Mouse (Mus musculus): ENCODE results near the gene Golt1b. TPM values are rescaled to one million over a fixed set of nuclear protein-coding genes. Genes with fewer than 3 reads are reported as not detected.
A peak's percentile ranks its signal among the peaks of the same experiment; 100 is the strongest.

Gene Golt1b
- polyA plus RNA-seq, 1 experiment from 2014 or later, result 117 TPM

DNA sequence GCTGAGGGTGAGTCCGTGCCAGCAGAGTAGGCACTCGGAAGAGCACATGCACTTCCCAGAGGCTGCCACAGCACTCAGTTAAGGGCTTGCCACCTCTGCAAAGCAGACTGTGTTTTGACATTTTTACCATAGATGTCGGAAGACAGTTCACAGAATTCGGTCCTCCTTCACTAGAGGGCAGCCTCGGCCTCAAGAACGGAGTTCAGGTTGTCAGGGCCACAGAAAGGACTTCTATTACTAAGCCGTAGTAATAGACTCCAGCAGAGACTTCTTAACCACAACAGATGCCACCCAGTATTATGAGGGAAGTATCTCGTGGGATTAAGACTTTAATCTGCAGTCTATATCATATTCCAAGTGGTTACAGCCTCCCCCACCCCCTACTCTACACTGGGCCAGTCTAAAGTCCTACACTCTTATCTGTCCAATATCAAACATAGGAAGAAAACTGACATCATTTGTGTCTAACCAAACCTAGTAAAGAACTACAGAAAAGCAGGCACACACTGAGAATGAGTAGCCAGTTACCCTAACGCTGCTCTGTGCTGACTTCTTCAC is 23.9 kb upstream of the Golt1b start:
- Histone ChIP-seq H3K27me3 (no peaks in the 10 kb centered on the region), H3K4me1 (no peaks in the 10 kb centered on the region), H3K4me3 (no peak overlapping the region), H3K9me3 (no peaks in the 10 kb centered on the region), H3K27ac (no peak overlapping the region), H3K9ac (no peak overlapping the region), H3K4me2 (replicated peaks) (no peak overlapping the region), H3K36me3 (peaks cover 63% of the 10 kb centered on the region)
- ATAC-seq (ENCODE audit: insufficient number of reproducible peaks, insufficient read depth, low FRiP score, low TSS enrichment), result no peak
- 69% methylated on average over 9 of the region's 9 CpGs for WGBS

DNA sequence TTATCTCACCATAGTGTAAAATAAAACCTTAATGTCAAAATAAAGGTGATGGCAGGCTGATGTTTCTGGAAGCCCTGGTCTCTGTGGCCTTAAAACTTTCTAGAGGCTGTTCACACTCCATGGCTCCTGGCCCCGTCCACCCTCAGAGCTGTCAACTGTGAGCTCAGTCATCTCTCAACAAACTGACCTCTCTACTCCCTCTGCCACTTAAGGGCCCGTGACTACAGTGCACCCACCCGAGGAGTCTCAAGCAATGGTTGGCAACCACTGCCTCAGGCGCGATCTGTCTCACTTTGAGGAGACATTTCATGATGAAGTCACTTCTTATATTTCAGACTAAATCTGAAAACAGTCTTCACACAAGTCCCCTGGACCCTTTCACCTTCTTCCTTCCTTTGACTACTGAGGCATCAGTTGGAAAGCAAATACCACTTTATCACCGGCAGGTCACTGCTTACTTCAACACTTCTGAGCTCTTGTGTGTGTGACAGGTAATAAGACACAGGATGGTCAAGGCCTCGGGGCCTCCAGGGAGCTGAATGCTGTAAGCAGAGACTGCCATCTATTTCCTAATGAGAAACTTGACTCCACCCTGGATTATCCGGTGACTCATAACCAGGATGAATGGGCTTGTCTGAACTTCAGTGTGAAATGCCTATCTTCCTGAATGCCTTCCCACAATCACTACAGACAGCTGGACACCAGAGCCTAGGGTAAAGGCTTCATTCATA is 21.1 kb upstream of the Golt1b start:
- peaks cover 46% of the 10 kb centered on the region for H3K36me3 ChIP-seq

DNA sequence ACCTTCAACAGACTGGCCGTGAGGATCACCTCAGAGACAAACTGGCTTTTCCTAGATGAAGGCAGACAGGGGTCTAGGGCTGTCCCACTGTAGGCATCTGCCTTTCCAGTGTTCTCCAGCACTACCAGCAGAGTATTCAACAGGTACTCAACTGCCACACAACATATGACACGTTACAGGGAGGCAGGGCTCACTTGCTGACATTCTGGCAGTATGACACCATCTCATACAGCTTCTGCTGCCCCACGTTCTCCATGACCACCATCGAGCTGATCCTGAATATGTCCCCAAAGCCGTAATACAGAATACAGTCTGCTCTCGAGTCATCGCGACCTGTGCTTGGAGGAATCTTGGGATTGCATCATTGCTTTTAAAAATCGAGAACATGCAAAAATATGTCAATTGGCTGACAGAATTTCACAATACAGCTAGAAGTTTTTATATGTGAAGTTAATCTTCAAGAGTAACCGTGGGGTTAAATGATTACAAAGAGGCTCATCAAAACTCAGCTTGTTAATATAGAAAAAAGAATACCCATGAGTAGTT is 20.5 kb upstream of the Golt1b start:
- no peak for ATAC-seq (ENCODE audit: insufficient number of reproducible peaks, insufficient read depth, low FRiP score, low TSS enrichment)
- Histone ChIP-seq H3K9ac (no peak overlapping the region), H3K27ac (no peak overlapping the region), H3K9me3 (no peaks in the 10 kb centered on the region), H3K27me3 (no peaks in the 10 kb centered on the region), H3K4me2 (replicated peaks) (no peak overlapping the region), H3K4me1 (no peaks in the 10 kb centered on the region), H3K36me3 (peaks cover 46% of the 10 kb centered on the region), H3K4me3 (no peak overlapping the region)
- 89% methylated on average over 10 of the region's 10 CpGs for WGBS

More for the DNA sequence above, 21.1 kb upstream of the Golt1b start:
- no peak for ATAC-seq (ENCODE audit: insufficient number of reproducible peaks, insufficient read depth, low FRiP score, low TSS enrichment)
- Histone ChIP-seq H3K9ac (no peak overlapping the region), H3K27me3 (no peaks in the 10 kb centered on the region), H3K4me3 (no peak overlapping the region), H3K4me1 (no peaks in the 10 kb centered on the region), H3K27ac (no peak overlapping the region), H3K9me3 (no peaks in the 10 kb centered on the region), H3K4me2 (replicated peaks) (no peak overlapping the region)
- WGBS, result 86% methylated on average over 8 of the region's 8 CpGs

DNA sequence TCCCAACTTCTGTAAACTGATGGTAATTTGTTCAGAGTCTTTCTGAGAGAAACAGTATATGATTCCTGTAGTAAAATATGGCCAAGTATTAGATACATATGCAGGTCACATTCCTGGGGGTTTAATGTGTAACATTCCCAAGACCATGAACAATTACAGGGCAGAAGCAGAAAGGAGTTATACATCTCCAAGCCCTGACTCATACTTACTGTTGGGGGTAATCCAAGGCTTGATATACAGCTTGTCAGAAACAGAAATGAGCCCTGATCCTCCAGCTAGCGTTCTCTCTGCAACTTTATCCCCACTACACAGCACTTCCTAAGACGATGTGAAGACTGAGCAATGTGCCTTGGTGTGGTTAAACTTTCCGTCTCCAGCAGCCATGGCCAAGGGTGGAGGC is 19.5 kb upstream of the Golt1b start:
- Histone ChIP-seq H3K4me1 (no peaks in the 10 kb centered on the region), H3K9ac (no peak overlapping the region), H3K4me3 (no peak overlapping the region), H3K36me3 (peaks cover 43% of the 10 kb centered on the region), H3K9me3 (no peaks in the 10 kb centered on the region), H3K27me3 (no peaks in the 10 kb centered on the region), H3K4me2 (replicated peaks) (no peak overlapping the region), H3K27ac (no peak overlapping the region)
- no peak for ATAC-seq (ENCODE audit: insufficient number of reproducible peaks, insufficient read depth, low FRiP score, low TSS enrichment)
- WGBS, result 85% methylated on average over 3 of the region's 3 CpGs

- Histone ChIP-seq H3K4me1 (no peaks in the 10 kb centered on the region), H3K9ac (no peak overlapping the region), H3K4me3 (no peak overlapping the region), H3K36me3 (peaks cover 40% of the 10 kb centered on the region), H3K27me3 (no peaks in the 10 kb centered on the region), H3K9me3 (no peaks in the 10 kb centered on the region), H3K27ac (no peak overlapping the region), H3K4me2 (replicated peaks) (no peak overlapping the region)
- no peak for ATAC-seq (ENCODE audit: insufficient number of reproducible peaks, insufficient read depth, low FRiP score, low TSS enrichment)
- WGBS, result 80% methylated on average over 3 of the region's 3 CpGs
Observed at GRCm38 (mm10) chr6:142369568-142369967, 17.5 kb upstream of the Golt1b start.

DNA sequence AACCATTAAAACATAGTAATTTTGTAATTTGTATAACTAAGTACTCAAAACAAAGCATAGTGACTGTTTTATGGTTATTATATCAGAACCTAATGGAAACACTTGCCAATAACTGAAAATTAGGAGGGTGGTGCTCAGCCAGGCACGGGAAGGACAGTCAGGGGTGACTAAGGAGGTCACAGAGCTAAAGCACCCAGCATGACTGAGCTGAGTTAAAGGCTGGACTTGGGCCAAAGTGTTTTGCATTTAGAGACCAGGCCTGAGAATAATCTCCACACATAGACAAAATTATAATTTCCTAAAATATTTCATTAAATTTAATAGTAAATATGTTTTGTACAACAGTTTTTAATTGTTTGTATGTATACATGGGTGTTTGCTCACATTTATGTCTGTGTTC is 9.9 kb upstream of the Golt1b start:
- Histone ChIP-seq H3K9me3 (no peaks in the 10 kb centered on the region), H3K27me3 (no peaks in the 10 kb centered on the region), H3K4me2 (replicated peaks) (no peak overlapping the region), H3K27ac (no peak overlapping the region), H3K4me3 (no peak overlapping the region), H3K36me3 (peaks cover 29% of the 10 kb centered on the region), H3K9ac (no peak overlapping the region), H3K4me1 (no peaks in the 10 kb centered on the region)
- ATAC-seq (ENCODE audit: insufficient number of reproducible peaks, insufficient read depth, low FRiP score, low TSS enrichment), result no peak
- WGBS, result 52% methylated on average over 1 of the region's 1 CpGs

- H3K4me1 ChIP-seq, result no peaks in the 10 kb centered on the region
- H3K4me3 ChIP-seq, result no peak overlapping the region
- peaks cover 25% of the 10 kb centered on the region; the same call in 1 of the 2 replicates for H3K36me3 ChIP-seq
- H3K9ac ChIP-seq, result no peak overlapping the region
- H3K27ac ChIP-seq, result no peak overlapping the region
- no peaks in the 10 kb centered on the region for H3K27me3 ChIP-seq
- ATAC-seq (ENCODE audit: insufficient number of reproducible peaks, insufficient read depth, low FRiP score, low TSS enrichment), result no peak
- no peaks in the 10 kb centered on the region for H3K9me3 ChIP-seq
- WGBS, result 88% methylated on average over 8 of the region's 8 CpGs
- H3K4me2 ChIP-seq (replicated peaks), result no peak overlapping the region
Observed at GRCm38 (mm10) chr6:142378576-142379330, 8.3 kb upstream of the Golt1b start.

DNA sequence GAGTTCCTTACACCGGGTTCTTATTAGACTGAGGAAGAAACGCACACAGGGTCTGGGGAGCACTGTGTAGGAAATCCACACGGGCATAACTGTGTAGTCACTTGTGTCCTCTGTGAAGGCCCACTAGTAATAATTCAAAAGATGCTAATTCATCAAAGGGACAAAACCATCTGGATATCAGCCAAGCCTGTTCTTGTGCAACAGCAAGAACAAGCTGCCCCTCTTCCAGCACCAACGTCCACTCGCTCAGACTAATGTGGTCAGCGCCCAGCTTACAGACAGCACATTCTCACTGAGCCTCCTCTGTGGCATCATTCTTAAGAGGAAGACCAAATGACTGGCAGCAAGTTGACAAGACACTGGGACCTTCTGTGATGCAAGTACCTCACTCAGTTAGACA is 7.1 kb upstream of the Golt1b start:
- WGBS, result 91% methylated on average over 6 of the region's 6 CpGs
- H3K9ac ChIP-seq, result no peak overlapping the region
- H3K9me3 ChIP-seq, result no peaks in the 10 kb centered on the region
- peaks cover 17% of the 10 kb centered on the region; the same call in 1 of the 2 replicates for H3K36me3 ChIP-seq
- H3K27me3 ChIP-seq, result no peaks in the 10 kb centered on the region
- no peak for ATAC-seq (ENCODE audit: insufficient number of reproducible peaks, insufficient read depth, low FRiP score, low TSS enrichment)
- H3K27ac ChIP-seq, result no peak overlapping the region
- H3K4me2 ChIP-seq (replicated peaks), result no peak overlapping the region
- H3K4me3 ChIP-seq, result no peak overlapping the region
- no peaks in the 10 kb centered on the region for H3K4me1 ChIP-seq

DNA sequence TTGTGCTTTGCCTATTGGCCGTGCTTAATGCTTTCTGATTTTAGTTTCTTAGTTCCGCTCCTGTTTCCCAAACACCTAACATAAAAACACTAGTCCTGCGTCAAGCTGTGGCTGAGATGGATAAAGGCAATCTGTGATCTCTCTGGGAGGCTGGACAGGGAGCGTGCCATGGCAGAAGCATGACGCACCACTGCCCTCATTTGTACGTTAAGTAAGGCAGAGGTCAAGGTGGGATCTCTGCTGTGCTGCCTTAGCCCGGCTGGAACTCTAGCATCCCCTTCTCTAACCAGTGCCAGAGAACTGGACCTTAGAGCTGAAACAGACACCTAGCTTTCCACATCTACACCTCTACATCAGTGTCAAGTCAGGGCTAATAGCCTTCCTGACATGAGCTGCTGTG is 5.4 kb upstream of the Golt1b start:
- H3K4me1 ChIP-seq, result no peaks in the 10 kb centered on the region
- no peak overlapping the region for H3K4me2 ChIP-seq (replicated peaks)
- H3K4me3 ChIP-seq, result no peak overlapping the region
- H3K9ac ChIP-seq, result no peak overlapping the region
- WGBS, result 90% methylated on average over 7 of the region's 7 CpGs
- no peaks in the 10 kb centered on the region for H3K27me3 ChIP-seq
- no peak for ATAC-seq (ENCODE audit: insufficient number of reproducible peaks, insufficient read depth, low FRiP score, low TSS enrichment)
- H3K9me3 ChIP-seq, result no peaks in the 10 kb centered on the region
- H3K27ac ChIP-seq, result no peak overlapping the region
- peaks cover 1% of the 10 kb centered on the region; the same call in 1 of the 2 replicates for H3K36me3 ChIP-seq

DNA sequence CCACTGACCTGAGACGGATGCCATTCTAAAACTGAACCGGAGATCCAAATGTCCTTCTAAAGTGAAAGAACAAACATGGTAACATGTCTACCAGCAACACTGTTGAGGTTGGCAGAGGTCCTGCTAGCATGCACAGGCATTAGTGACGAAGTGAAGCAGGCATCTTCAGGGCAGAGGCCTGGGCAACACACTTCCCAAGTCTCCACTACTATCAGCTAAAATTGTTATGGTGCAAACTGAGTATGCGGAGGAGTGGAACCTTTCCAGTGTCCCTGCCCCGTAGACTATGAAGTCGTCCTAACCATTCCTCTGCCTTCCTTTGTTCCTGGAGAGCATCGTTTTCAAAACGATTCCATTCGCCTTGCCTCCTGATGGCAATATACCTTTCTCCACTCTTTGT is 2.5 kb upstream of the Golt1b start:
- H3K27me3 ChIP-seq, result no peaks in the 10 kb centered on the region
- no peak overlapping the region for H3K9ac ChIP-seq
- WGBS, result 91% methylated on average over 9 of the region's 9 CpGs
- H3K4me3 ChIP-seq, result no peak overlapping the region
- H3K4me1 ChIP-seq, result peaks cover 12% of the 10 kb centered on the region; the same call in 1 of the 2 replicates
- ATAC-seq (ENCODE audit: insufficient number of reproducible peaks, insufficient read depth, low FRiP score, low TSS enrichment), result no peak
- no peaks in the 10 kb centered on the region for H3K36me3 ChIP-seq
- no peak overlapping the region for H3K27ac ChIP-seq
- H3K9me3 ChIP-seq, result no peaks in the 10 kb centered on the region
- no peak overlapping the region for H3K4me2 ChIP-seq (replicated peaks)

DNA sequence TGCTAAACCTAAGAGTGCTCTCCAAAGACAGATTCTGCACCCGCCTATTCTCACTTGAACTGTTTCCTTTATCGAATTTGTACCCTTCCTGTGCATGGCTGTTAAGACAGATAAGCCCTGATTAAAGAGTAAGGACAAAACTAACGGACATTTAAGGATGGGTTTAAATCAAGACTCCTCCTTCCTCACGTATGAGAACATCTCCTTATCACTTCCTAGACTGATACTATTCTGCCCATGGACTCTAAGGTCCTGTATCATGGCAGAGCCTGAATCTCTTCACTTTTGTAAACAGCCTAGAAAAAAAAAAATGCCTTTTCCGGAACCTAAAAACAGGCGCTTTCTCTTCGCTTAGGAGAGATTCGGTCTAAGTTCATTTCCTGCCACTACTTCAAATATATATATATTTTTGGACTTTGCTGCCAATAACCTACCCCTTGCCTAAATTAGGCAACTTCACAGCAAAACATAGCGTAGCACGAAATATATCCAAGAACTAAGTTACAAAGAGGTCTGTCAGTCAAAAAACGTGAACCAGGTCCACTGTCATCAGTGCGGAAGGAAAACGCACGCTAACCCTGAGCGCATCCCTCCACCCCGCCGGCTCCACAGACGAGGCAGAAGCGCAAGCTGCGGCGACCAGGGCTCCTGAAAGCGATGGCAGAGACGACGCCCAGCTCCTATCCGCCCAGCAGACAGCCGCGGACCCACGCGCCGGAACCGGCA is 573 bp upstream of the Golt1b start:
- peak overlapping the region; percentile 69 for H3K4me2 ChIP-seq (replicated peaks)
- H3K9me3 ChIP-seq, result no peaks in the 10 kb centered on the region
- H3K27me3 ChIP-seq, result no peaks in the 10 kb centered on the region
- ATAC-seq (ENCODE audit: insufficient number of reproducible peaks, insufficient read depth, low FRiP score, low TSS enrichment), result peak; percentile 58
- WGBS, result 7% methylated on average over 31 of the region's 31 CpGs
- peaks cover 12% of the 10 kb centered on the region; the same call in 1 of the 2 replicates for H3K4me1 ChIP-seq
- H3K36me3 ChIP-seq, result no peaks in the 10 kb centered on the region
- peak overlapping the region; percentile 97 for H3K4me3 ChIP-seq
- no peak overlapping the region for H3K27ac ChIP-seq
- H3K9ac ChIP-seq, result peak overlapping the region; percentile 52

Data from embryonic facial prominence, embryonic 12.5 days (tissue).